Mouse (Mus musculus) CH12.LX (cell line): ENCODE data around the gene Olfr270. TPM values are rescaled to one million over a fixed set of nuclear protein-coding genes. Genes with fewer than 3 reads are reported as not detected.

ENCODE experiments used
- DNase-seq: peaks from one replicate; pipeline ENCODE4 v3.0.0-alpha.2; 2013; ENCODE audit errors: extremely low read depth
- H3K27ac ChIP-seq: 2 replicates; pipeline ENCODE4 v1.5.1; 2012; ENCODE audit warnings: low read depth, mild to moderate bottlenecking, control low read depth, moderate library complexity; ENCODE audit not compliant: insufficient read depth
- H3K27me3 ChIP-seq: replicated peaks from 2 replicates; pipeline ENCODE3; 2012; ENCODE audit warnings: inconsistent platforms
- H3K36me3 ChIP-seq, 2 experiments: replicated peaks in 1 of 2; 2 replicates each; pipeline versions ENCODE3 to v1.6.1; 2012; ENCODE audit warnings: inconsistent platforms in 1 of 2, low read length in 1 of 2, mild to moderate bottlenecking in 1 of 2, mixed read lengths in 1 of 2, moderate library complexity in 1 of 2; ENCODE audit not compliant: control insufficient read depth in 1 of 2, insufficient read depth in 1 of 2
- H3K4me1 ChIP-seq, 2 experiments: 2 replicates each; pipeline ENCODE4 v1.6.1; 2012; ENCODE audit warnings: inconsistent platforms in 1 of 2, moderate library complexity in 1 of 2; ENCODE audit not compliant: insufficient read depth in 2 of 2, control insufficient read depth in 1 of 2
- H3K4me2 ChIP-seq: 2 replicates; pipeline ENCODE4 v1.6.1; 2012; ENCODE audit warnings: low read depth, mild to moderate bottlenecking, control low read depth; ENCODE audit not compliant: poor library complexity, insufficient read depth, severe bottlenecking
- H3K4me3 ChIP-seq, 3 experiments: fragments of 150-350 bp in 1 of 3; sonication (generic) in 1 of 3; replicated peaks in 1 of 3; 2 replicates each; pipeline versions ENCODE3 to v1.5.1; 2011 to 2012; ENCODE audit warnings: low read depth in 2 of 3, low read length in 2 of 3, mild to moderate bottlenecking in 2 of 3, moderate library complexity in 2 of 3, control low read depth in 1 of 3, improper control_type of control experiment in 1 of 3, inconsistent platforms in 1 of 3, mixed read lengths in 1 of 3; ENCODE audit not compliant: poor library complexity in 1 of 3
- H3K79me2 ChIP-seq: replicated peaks from 2 replicates; pipeline ENCODE4 v1.6.1; 2012; ENCODE audit warnings: mild to moderate bottlenecking, moderate library complexity; ENCODE audit not compliant: control insufficient read depth, poor library complexity, insufficient read depth, severe bottlenecking; ENCODE audit errors: extremely low read depth
- H3K9ac ChIP-seq: 2 replicates; pipeline ENCODE4 v1.6.1; 2012; ENCODE audit warnings: low read depth, mild to moderate bottlenecking, control low read depth, moderate library complexity; ENCODE audit not compliant: insufficient read depth
- H3K9me3 ChIP-seq: replicated peaks from 2 replicates; pipeline ENCODE3; 2012; ENCODE audit warnings: low read length, inconsistent platforms, mixed read lengths
- BHLHE40 ChIP-seq: IDR thresholded peaks from 2 replicates; pipeline ENCODE4 v1.6.1; 2011; ENCODE audit warnings: mild to moderate bottlenecking, low read depth, low read length, improper control_type of control experiment
- CHD1 ChIP-seq: IDR thresholded peaks from 2 replicates; pipeline ENCODE4 v1.6.1; 2012; ENCODE audit warnings: low read depth, low read length, improper control_type of control experiment, inconsistent platforms
- E2F4 ChIP-seq: IDR thresholded peaks from 2 replicates; pipeline ENCODE4 v1.6.1; 2011; ENCODE audit warnings: low read depth, low read length, improper control_type of control experiment; ENCODE audit not compliant: insufficient replicate concordance
- ELF1 ChIP-seq: IDR thresholded peaks from 2 replicates; pipeline ENCODE4 v1.6.1; 2014; ENCODE audit warnings: low read depth, mild to moderate bottlenecking, inconsistent platforms, low read length, improper control_type of control experiment
- EP300 ChIP-seq: IDR thresholded peaks from 2 replicates; pipeline ENCODE4 v1.6.1; 2011; ENCODE audit warnings: low read length, improper control_type of control experiment
- GABPA ChIP-seq: IDR thresholded peaks from 2 replicates; pipeline ENCODE4 v1.6.1; 2012; ENCODE audit warnings: low read depth, low read length, improper control_type of control experiment, inconsistent platforms; ENCODE audit not compliant: insufficient replicate concordance
- HCFC1 ChIP-seq: IDR thresholded peaks from 2 replicates; pipeline ENCODE4 v1.6.1; 2012; ENCODE audit warnings: low read depth, mild to moderate bottlenecking, inconsistent platforms, low read length, improper control_type of control experiment
- JUN ChIP-seq: IDR thresholded peaks from 2 replicates; pipeline ENCODE4 v1.6.1; 2011; ENCODE audit warnings: low read depth, mild to moderate bottlenecking, low read length, improper control_type of control experiment, moderate library complexity; ENCODE audit not compliant: insufficient read depth
- JUND ChIP-seq: conservative IDR thresholded peaks from 2 replicates; pipeline ENCODE4 v1.6.1; 2011; ENCODE audit warnings: low read depth, low read length, improper control_type of control experiment
- MAX ChIP-seq: IDR thresholded peaks from 2 replicates; pipeline ENCODE4 v1.6.1; 2011; ENCODE audit warnings: low read length, improper control_type of control experiment
- MEF2A ChIP-seq: IDR thresholded peaks from 2 replicates; pipeline ENCODE4 v1.6.1; 2014; ENCODE audit warnings: low read depth, mild to moderate bottlenecking, inconsistent platforms, low read length, improper control_type of control experiment, borderline replicate concordance
- PAX5 ChIP-seq: IDR thresholded peaks from 2 replicates; pipeline ENCODE4 v1.6.1; 2012; ENCODE audit warnings: low read length, inconsistent platforms, mixed read lengths
- RAD21 ChIP-seq: IDR thresholded peaks from 2 replicates; pipeline ENCODE4 v1.6.1; 2011; ENCODE audit warnings: low read depth, mild to moderate bottlenecking, low read length, improper control_type of control experiment, moderate library complexity
- SIN3A ChIP-seq: IDR thresholded peaks from 2 replicates; pipeline ENCODE4 v1.6.1; 2012; ENCODE audit warnings: low read length, improper control_type of control experiment, inconsistent platforms
- SMC3 ChIP-seq: IDR thresholded peaks from 2 replicates; pipeline ENCODE4 v1.6.1; 2011; ENCODE audit warnings: low read depth, low read length, improper control_type of control experiment
- TCF12 ChIP-seq: IDR thresholded peaks from 2 replicates; pipeline ENCODE4 v1.6.1; 2014; ENCODE audit warnings: low read depth, mild to moderate bottlenecking, inconsistent platforms, low read length, improper control_type of control experiment
- UBTF ChIP-seq: IDR thresholded peaks from 2 replicates; pipeline ENCODE4 v1.6.1; 2012; ENCODE audit warnings: low read depth, mild to moderate bottlenecking, inconsistent platforms, low read length, improper control_type of control experiment, moderate library complexity
- USF1 ChIP-seq: IDR thresholded peaks from 2 replicates; pipeline ENCODE4 v1.6.1; 2014; ENCODE audit warnings: low read depth, mild to moderate bottlenecking, inconsistent platforms, low read length, improper control_type of control experiment
- USF2 ChIP-seq: conservative IDR thresholded peaks from 2 replicates; pipeline ENCODE4 v1.6.1; 2011; ENCODE audit warnings: low read depth, low read length, improper control_type of control experiment
- ZC3H11A ChIP-seq: IDR thresholded peaks from 2 replicates; pipeline ENCODE4 v1.6.1; 2012; ENCODE audit warnings: low read depth, mild to moderate bottlenecking, inconsistent platforms, low read length, improper control_type of control experiment
- ZKSCAN1 ChIP-seq: IDR thresholded peaks from 2 replicates; pipeline ENCODE4 v1.6.1; 2012; ENCODE audit warnings: low read depth, inconsistent platforms, low read length, improper control_type of control experiment, borderline replicate concordance
- ZNF384 ChIP-seq: IDR thresholded peaks from 2 replicates; pipeline ENCODE4 v1.6.1; 2012; ENCODE audit warnings: low read depth, low read length, improper control_type of control experiment, inconsistent platforms
- dilution Hi-C: fragments of 300-500 bp; cut with MboI; formaldehyde crosslinking; loops from 2 replicates; pipeline ENCODE4 v1.14.3; 2020; ENCODE audit warnings: low sequenced_read_pairs; ENCODE audit not compliant: extremely low pct_unique_long_range_greater_than_20kb, extremely low pct_ligation_motif_present
- in situ Hi-C: fragments of 300-500 bp; cut with MboI; formaldehyde crosslinking; loops from 3 replicates; pipeline ENCODE4 v1.14.3; 2019; ENCODE audit warnings: low sequenced_read_pairs, low pct_ligation_motif_present, low pct_unique_long_range_greater_than_20kb, mixed read lengths
- polyA plus RNA-seq: library from polyadenylated mRNA; unstranded; fragments of >175 nt; gene quantifications from 2 replicates; pipeline ENCODE4 v1.2.1, GENCODE M21; 2012; ENCODE audit warnings: low read depth; ENCODE audit not compliant: insufficient read length
- total RNA-seq, 2 experiments: library from RNA; depleted of rRNA; stranded (reverse); fragments of 300-350 nt in 1 of 2; fragments of >200 nt in 1 of 2; gene quantifications; 2 replicates each; pipeline ENCODE4 v1.2.3; 2012 to 2014

Olfr270 gene
- total and polyA plus RNA-seq, 3 experiments, result not detected

DNA sequence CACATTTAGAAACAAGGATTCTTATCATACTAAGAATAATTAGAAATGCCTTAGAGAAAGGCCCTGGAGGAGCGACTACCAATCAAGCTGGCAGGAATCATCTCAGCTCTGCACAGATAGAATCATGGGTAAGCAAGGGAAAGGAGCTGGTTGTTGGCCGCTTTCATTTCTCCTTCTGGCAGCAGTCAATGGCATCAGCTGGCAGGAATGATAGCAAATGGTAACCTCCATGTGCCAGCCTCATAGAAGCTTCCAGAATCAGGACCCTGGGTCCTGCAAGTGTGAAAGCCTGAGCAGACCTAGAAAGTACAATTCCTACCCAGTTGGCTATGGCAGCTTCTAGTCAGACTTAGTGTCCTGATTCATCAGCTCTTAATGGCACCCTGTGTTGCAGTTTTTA lies 21.9 kb downstream of the Olfr270 start:
- in situ Hi-C loops (no loop called here), dilution Hi-C loops (no loop called here)
- Histone ChIP-seq H3K27me3 (no peaks in the 10 kb centered on the region), H3K4me1 (no peaks in the 10 kb centered on the region), H3K4me2 (no peak overlapping the region), H3K36me3 (no peaks in the 10 kb centered on the region), H3K4me3 (no peak overlapping the region), H3K79me2 (no peaks in the 10 kb centered on the region), H3K27ac (no peak overlapping the region), H3K9me3 (no peaks in the 10 kb centered on the region), H3K9ac (no peak overlapping the region)
- TF ChIP-seq SMC3, result no peak
- no peak for TF ChIP-seq ZNF384
- no peak for TF ChIP-seq USF2
- TF ChIP-seq PAX5, result no peak
- no peak for TF ChIP-seq JUN
- no peak for TF ChIP-seq ZC3H11A
- no peak for TF ChIP-seq USF1
- TF ChIP-seq RAD21, result no peak
- no peak for TF ChIP-seq ZKSCAN1
- TF ChIP-seq SIN3A, result no peak
- no peak for TF ChIP-seq E2F4
- TF ChIP-seq CHD1, result no peak
- no peak for DNase-seq

DNA sequence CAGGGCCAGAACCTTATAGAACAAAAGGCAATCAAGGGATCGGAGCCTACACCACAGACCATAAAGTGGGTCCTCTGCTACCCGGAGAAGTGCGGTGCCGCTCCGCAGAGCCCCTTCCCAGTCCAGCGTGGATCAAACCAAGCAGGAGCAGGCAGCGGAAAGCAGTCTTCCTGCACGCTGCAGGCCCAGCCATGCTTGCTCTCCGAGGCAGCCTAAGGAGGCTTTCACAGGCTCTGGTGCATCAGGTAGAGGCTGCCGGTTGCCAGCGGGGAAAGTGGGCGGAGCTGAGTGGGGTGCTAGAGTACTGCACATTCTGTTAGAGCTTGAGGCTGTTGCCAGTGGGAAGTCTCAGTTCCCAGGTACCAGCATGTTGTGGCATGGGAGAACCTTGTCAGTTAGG lies 24.9 kb downstream of the Olfr270 start, which contains the start of gene Nipsnap3a:
Nipsnap3a (plus strand) TSS at position 25 of the 400 bp plus-strand sequence.
- dilution Hi-C loops, result no loop called here

More for the DNA sequence above, 24.9 kb downstream of the Olfr270 start, which contains the start of gene Nipsnap3a:
- H3K4me2 ChIP-seq, result no peak within 1 kb of the TSS
- no peaks in the 10 kb centered on the region for H3K27me3 ChIP-seq
- in situ Hi-C loops, result no loop called here
- H3K9me3 ChIP-seq, result no peaks in the 10 kb centered on the region
- TF ChIP-seq GABPA, result no peak
- no peak for TF ChIP-seq HCFC1
- no peak for TF ChIP-seq TCF12
- TF ChIP-seq BHLHE40, result no peak
- TF ChIP-seq USF1, result no peak
- TF ChIP-seq UBTF, result no peak
- no peak for TF ChIP-seq SMC3
- TF ChIP-seq ELF1, result no peak
- no peak for TF ChIP-seq PAX5
- no peak for TF ChIP-seq USF2
- TF ChIP-seq MAX, result no peak
- TF ChIP-seq EP300, result no peak
- no peak for TF ChIP-seq SIN3A
- TF ChIP-seq CHD1, result no peak
- no peak for TF ChIP-seq JUN
- no peak for TF ChIP-seq JUND
- no peak for TF ChIP-seq MEF2A
- no peak for DNase-seq
- H3K9ac ChIP-seq, result no peak within 1 kb of the TSS
- no peak within 1 kb of the TSS for H3K27ac ChIP-seq
- H3K36me3 ChIP-seq, result no peaks in the 10 kb centered on the region
- no peaks in the 10 kb centered on the region for H3K79me2 ChIP-seq
- H3K4me3 ChIP-seq, result no peak within 1 kb of the TSS
- no peaks in the 10 kb centered on the region for H3K4me1 ChIP-seq
